Mouse (Mus musculus): ENCODE measurements around the gene Glrx3. TPM values are rescaled to one million over a fixed set of nuclear protein-coding genes. Genes with fewer than 3 reads are reported as not detected.
"Not testable (repeated sequence)": the region's sequence is repeated elsewhere in the genome, so short reads cannot be mapped to it uniquely, and the experiment has no call there.

Glrx3 gene
- 100 to 1,000 TPM; 122 to 128 TPM for total RNA-seq (2021)

DNA sequence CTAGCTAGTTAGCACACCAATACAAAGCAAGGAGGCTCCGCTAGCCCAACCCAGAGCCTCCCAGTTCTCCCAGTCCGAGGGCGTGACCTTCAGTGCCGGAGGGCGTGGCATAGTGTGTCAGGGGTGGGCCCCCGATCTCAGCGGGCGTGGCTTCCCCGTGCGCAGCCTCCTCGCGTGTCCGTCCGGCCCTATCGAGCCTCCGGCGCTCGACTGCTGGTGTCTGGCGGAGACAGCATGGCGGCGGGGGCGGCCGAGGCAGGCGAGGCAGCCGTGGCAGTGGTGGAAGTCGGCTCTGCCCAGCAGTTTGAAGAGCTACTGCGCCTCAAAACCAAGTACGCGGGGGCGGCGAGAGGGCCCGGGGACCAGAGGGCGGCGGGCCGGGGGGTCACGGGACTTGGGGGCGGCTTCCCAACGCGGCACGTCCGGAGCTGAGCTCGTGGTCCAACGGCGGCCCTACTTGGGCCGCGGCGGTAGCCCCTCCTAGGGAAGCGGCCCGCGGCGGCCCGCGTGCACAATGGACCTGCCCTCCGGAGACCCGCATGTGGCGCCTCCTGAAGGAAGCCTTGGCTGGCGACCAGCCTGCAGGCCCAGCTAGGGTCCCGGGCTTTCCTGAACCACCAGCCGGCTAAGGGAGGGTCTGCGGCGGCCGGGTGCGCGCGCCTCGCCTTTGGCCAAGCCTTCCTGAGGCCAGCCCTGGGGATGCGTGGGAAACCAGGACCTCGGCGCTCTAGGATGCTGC lies at the start of gene Glrx3:
Gene Glrx3 (plus strand): TSS at position 175 of the 739 bp plus-strand sequence.
- DNase-seq: peak; percentile 97

DNA sequence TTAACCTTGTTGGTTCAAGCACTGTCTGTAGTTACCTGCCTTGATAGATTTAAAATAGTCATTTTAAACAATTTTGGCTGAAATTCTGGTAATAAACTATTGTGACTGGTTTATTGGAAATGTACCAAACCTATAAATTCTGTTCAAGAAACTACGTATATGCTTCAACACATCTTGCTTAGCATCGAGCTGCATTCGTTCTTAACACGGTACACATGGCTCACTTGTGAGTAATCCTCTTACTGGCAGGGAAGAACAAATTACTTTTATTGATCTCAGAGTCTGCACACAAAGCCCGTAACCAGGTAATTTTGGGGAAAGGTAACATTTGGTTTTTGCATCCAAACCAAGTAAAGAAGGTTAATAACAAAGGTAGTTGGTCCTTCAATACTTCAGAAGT lies 49.6 kb upstream of the Glrx3 start:
- no peak for DNase-seq

DNA sequence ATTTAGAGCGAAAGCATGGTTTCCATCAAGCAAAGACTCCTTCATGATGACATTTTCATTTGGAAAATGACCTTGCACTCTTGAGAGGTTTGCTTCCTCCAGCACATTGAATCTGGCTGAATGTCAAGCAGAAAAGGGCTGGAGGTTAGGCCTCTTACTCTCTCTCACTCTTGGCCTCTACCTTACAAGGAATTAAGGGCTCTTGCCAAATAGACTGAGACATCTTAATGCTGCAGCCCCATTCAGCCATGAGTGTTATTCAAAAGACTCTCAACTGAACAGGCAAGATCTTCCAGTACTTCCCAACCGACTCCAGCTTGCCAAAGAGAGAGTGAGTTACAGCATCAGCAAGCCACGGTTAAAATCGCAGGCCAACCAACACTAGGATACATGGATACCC lies 42.0 kb upstream of the Glrx3 start:
- DNase-seq: no peak

DNA sequence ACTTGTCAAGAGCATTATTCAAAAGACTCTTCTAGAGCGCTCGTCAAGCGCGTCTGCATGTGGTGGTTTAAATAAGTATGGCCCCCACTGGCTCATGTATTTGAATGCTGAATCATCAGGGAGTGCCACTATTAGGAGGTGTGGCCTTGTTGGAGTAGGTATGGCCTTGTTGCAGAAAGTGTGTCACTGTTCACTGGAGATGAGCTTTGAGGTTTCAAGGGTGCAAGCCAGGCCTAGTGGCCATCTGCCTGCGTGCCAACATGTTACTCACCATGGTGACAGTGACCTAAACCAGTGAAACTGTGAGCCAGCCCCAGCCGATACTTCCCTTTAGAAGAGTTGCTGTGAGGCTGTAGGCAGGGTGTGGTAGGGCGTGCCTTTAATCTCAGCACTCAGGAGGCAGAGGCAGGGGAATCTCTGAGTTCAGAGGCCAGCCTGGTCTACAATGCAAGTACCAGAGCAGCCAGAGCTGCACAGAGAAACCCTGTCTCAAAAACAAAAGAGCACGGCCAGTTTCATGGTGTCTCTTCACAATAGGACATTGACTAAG lies 40.0 kb upstream of the Glrx3 start:
- no peak for DNase-seq

DNA sequence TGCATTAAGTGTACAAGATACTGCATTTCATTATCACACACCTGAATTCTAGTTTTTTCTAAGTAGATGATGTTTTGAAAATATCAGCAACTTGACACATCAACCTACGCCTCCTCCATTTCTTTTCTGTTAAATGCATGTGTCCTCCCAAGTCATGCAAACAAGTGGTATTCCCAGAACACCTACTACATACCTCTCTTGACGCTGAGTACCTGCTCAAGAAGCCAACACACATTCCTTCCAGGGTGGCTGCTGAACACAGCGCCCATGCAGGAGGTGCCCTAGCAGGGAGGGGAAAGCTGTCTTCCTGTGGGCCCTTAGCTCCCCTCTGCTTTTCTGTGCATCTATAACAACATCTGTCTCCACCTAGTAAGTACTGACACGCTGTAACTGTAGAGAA lies 38.4 kb upstream of the Glrx3 start:
- DNase-seq: no peak

DNA sequence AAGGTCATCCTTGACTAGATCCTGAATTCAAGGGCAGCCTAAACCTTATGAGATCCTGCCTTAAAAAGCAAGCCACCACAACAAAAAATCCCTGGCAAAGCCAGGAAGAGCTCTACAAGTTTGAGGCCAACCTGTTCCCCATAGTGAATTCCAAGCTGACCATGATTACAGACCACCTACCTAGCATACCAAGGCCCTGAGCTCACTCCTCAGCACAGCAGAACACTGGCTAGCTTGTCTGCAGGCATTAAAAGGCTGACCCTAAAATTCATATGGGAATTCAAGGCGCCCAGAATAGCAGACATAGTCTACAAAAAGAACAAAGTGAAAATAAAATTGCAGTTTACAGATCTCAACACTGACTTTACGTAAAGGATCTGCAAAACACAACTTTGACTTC lies 33.3 kb upstream of the Glrx3 start:
- DNase-seq: no peak

DNA sequence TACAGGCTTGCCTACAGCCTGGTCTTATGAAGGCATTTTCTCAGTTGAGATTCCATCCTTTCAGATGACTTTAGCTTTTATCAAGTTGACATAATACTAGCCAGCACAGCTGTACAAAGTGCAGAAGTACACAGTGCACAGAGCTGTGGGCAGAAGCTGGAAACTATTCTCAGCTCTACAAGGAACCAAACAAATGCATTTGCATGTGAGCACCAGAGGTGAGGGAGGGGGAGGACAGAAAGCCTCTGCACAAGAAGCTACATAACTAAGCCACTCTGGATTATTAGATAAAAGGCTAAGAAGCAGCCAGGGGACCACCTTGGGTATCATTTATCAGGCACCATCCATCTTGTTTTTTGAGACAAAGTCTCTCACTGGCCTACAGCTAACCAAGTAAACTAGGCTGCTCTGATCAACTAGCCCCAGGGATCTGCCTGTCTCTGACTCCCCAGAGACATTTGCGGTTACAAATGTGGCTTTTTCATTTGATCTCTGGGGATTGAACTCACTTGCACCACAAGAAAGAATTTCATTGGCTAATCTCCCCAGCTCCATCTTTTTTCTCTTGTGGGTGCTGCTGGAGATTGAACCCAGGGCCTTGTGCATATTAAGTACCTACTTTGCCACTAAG lies 29.9 kb upstream of the Glrx3 start:
- no peak for DNase-seq

DNA sequence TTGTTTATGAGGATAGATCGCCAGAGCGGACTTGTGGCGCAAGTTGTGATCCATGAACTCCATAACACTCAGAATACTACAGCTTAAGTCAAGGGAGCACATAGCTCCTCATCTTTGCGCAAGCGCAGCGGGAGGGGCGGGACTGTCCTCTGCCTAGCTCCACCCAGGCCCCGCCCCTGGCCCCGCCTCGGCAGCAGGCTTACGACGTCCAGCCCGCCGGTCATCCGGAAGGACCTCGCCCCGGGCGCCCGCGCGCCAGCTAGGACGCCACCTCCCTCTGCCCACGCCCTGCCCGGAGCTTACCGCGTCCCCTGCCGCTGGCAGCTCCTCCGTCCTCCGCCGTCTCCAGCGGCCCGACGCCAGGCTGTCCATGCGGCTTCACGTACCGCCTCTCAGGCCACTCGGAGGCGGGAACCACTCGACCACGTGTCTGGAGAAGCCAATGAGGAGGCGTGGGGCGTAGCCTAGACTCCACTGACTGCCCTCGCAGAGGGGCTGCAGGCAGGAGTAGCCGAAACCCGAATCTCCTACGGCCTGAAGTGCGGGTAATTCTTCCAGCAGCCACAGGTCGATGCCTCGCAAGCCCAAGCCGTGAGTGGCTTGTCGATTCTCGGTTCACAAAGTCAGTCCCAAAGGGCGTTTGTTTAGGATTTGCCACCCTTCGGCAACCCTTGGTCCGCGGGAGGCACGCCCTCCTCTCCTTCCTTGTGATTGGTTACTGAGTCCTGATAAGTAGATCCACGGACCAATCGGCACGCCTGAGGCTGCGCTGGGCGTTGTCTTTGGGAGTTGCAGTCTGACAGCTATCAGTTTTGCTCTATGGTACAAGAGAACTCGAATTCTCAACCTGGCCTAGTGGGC lies 26.8 kb upstream of the Glrx3 start, which contains the start of gene 9430038I01Rik:
Gene 9430038I01Rik (minus strand): TSS at position 426 of the 861 bp plus-strand sequence.
- peak; percentile 98 for DNase-seq

DNA sequence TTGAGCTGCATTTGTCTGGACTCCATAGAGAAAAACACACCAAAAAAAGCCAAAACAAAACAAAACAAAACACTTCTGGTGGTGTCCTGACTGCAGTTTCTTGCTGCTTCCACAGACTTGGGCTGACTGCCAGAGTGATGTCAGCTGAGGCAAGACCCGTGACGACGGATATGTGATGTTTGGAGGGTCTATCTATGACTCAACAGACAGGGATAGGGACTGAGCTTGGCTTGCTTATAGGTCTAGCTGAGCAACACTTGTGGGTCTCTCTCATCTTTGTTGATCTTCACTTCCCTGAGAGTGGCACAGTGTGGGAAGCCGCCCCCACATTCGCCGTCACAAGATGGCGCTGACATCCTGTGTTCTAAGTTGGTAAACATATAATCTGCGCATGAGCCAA lies 22.7 kb upstream of the Glrx3 start:
- DNase-seq: no peak

DNA sequence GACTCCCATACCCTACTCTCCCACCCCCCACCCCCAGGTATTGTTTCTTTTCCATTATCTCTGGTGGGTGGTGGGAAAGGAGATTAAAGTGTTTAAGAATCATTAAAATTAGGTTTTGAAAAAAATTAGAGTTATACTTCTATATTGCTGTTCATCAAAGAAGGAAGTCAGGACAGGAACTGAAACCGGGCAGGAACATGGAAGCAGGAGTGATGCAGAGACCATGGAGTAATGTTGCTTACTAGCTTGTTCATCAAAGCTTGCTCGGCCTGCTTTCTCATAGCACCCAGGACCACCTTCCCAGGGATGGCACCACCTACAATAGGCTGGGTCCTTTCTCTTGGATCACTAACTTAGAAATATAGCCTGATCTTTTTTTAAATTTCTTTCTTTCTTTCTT lies 16.9 kb upstream of the Glrx3 start:
- DNase-seq: no peak

DNA sequence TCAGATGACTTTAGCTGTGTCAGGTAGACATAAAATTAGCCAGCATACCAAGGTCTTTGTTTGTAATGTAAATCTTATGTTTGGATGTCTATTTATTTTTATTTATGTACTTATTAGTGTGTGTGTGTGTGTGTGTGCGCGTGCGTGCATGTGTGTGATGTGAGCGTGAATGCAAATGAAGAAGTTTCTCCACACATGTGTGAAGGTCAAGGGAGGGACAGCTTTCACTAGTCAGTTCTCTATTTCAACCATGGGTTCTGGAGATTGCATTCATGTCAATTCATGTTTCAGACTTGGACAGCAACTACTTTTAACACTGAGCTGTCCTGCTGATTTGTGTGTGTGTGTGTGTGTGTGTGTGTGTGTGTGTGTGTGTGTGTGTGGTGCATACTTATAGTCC lies 16.2 kb upstream of the Glrx3 start:
- no peak for DNase-seq

DNA sequence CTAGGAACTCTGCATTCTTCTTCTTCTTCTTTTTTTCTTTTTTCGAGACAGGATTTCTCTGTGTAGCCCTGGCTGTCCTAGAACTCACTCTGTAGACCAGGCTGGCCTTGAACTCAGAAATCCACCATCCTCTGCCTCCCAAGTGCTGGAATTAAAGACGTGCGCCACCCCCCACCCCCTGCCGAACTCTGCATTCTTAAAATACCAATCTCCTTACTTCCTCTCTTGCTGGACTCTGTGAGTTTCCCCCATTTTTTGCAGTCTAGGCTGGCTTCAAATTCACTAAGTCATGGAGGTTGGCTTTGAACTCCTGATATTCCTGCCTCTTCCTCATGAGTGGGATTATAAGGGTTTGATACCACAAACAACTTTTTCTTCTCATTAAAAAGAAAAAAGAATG lies 10.7 kb upstream of the Glrx3 start:
- no peak for DNase-seq

DNA sequence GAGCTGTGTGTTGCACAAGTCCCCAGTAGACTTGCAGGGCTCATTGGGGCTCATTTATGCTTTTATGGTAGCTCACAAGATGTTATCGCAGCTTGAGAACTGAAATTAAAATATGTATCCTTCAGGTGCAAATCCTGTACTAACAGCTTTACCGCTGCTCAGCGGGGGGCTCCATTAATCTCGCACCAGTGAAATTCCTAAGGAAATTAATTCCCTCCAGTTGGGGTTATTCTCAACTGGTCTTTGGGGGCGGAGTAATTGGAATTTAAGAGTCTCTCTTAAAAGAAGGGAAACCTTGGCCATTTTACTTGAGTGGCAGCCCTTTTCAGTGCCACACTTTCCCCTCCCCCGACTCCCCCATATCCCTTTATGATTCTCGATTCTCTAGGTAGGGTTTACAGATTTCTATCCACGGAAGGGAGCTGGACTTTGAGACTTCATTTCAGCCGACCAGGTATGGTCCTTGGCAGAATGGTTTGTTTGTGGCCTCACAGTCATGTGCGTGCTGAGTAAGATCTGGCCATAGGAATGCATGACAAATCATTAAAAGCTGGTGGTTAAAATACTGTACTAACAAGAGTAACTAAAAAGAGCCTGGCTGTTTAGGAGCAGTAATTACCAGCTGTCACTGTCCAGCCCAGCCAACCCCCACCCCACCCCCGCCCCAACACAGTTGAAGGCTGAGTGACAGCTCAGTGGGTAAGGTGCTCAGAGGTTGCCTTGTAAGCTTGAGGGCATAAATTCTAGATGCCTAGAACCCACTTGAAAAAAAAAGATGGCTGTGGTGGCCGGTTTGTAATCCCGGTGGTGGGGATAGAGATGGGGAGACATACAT lies 5.4 kb upstream of the Glrx3 start:
- no peak for DNase-seq

DNA sequence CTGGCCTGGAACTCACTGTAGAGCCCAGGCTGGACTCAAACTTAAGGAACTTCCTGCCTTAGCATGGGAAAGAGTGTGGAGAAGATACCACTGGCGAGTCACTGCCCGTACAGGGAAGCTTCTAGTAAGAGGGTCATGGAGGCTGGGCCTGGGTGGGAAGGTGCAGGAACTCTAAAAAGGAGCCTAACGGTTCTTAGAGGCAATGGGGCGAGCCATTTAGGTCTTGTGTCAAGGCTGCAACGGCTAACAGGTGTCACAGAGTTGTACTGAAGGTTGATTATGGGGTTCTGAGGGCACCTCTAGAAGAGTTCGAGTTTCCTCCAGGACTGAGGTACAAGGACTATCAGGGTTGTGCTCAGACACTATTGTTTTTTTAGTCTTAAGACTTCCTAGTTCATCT lies 513 bp upstream of the Glrx3 start:
- DNase-seq: no peak

DNA sequence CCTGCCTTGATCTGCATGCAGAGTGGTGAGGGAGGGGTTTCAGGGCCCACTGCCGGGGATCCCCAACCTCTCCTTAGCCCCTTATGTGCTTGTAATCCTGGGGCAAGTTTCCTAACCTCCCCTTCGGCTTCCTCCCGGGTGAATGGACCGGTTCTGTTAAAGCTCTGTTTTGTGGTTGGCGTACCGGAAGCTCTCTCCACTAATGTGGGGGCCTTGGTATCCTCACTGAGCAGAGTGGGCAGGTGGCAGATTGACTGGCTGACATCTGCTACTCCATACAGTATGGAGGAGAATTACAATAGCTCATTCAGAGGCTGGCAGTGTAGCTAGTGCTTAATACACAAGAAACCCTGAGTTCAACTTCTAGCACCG lies 751 bp downstream of the Glrx3 start:
- no peak for DNase-seq

DNA sequence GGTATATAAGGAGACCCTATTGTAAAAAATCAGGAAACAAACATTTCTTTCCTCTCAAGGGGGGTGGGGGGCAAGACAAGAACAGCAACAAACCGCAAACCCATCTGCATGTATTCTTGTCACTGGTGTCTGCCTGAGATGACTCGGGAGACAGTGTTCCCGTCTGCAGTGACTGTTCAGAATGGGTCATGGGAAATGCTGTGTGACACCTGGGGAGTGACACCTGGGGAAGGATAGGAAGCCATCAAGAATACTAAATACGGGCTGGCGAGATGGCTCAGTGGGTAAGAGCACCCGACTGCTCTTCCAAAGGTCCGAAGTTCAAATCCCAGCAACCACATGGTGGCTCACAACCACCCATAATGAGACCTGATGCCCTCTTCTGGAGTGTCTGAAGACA lies 1.5 kb downstream of the Glrx3 start:
- not testable (repeated sequence) for DNase-seq

DNA sequence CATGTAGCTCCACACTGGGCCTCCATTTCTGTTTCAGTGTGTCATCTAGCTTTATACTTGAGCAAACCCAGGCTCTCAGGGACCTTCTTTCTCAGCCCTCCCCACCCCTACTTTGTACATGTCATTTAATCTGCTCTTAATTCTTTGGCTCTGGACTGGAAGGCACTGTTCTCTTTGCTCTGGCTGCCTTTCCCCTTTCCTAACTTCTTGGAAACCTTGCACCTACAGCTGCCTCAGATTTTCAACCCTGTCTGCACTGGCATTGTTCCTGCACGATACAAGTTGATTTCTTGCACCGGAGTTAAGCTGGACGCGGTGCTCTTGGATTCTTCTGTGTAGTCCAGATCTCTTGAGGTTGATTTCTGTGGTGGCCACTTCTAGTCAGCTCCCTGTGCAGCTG lies 5.5 kb downstream of the Glrx3 start:
- DNase-seq: no peak

DNA sequence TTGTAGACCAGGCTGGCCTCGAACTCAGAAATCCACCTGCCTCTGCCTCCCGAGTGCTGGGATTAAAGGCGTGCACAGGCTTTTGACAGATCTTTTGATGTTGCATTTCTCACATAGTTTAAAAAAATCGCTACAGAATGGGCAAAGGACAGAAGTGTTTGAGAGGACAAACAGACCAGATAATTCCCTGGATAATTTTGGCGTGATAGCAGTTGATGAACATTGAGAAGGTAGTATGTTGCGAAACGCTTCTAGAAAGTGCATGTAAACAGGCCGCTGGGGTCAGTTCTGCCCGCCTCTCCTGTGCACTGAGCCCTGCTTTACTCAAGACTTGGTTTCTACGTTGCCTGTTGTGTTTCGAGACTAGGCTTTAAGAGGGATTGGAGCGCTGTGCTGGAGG lies 7.9 kb downstream of the Glrx3 start:
- no peak for DNase-seq

DNA sequence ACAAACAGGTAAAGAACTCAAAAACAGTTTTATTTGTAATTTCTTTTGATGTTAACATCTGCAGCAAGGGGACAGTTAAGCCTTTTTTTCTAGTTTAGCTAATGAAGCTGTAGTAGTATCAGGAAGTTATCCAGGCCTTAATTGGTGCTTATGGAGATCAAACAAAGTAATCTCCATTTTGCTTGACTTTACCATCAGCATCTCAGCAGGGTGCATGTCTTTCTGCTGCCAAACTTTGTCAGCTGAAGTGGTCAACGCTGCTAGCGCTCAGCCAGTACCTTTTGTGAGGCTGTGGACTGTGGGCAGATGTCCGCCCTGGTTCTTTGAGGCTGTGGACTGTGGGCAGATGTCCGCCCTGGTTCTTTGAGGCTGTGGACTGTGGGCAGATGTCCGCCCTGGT lies 24.0 kb downstream of the Glrx3 start:
- DNase-seq: no peak

DNA sequence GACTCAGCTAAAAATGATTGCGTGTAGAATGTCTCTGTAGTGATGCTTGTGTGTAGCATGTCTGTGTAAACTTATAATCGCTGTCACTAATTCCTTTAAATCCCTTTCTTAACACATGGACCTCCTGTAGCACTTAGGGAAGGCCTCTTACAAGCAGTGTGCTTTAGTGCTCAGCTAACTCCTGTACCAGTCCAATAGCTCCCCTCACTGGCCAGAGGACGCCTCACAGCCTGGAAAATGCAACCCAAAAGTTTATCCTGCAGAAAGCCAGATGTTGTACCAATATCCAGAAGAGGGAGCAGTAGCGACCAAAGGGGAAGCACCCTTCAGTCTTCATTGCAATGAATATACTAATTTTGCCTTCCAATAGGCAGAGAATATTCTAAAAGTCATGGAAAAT lies 30.8 kb downstream of the Glrx3 start:
- DNase-seq: peak; percentile 71

DNA sequence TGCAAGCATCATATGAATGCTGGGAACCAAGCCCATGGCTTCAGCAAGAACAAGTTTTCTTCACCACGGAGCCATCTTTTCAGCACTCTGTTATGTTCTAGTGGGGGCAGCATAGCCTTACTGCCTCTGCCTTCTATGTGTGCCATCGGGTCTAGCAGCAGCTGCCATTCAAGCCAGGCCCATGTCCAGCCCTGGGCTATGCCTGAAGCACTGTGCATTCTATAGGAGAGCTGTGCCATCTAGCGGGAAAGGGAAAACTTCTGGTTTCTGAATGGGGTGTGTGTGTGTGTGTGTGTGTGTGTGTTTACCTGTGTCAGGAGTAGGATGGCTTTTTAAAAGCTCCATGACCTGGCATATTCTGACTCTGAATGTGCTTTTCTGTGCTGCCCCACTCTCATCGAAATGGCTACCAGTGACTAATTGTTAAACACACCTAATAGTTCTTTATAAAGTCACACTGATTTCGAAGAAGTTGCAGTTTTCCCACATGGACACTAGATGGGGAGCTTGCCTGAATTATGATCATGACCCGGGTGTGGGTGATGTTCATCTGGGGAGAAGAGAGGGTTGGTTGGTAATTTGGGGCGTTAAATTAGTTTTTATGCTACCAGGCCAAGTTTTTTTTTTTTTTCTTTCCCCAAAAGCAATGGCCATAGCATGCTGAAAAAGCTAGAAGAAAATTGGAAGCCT lies 34.2 kb downstream of the Glrx3 start:
- DNase-seq: no peak

DNA sequence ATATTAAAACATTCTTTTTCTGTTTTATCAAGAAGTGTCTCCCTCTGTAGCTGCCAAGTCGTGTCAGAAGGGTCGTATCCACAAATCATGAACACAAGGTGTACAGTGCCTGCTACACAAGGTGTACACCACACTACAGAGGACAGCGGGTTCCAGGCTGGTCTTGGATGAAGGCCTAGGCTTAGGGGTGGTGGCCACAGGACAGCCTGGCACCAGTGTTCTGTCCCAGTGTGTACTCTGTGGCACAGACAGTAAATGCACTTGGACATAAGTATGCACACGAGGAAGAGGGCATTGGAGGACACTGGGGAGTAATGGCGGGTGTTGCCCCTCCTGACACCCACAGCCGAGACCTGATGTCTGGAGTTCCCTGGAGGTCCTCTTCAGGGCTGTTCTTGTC lies 34.7 kb downstream of the Glrx3 start:
- DNase-seq: no peak
